Mouse (Mus musculus): ENCODE measurements at regions not wholly inside any gene's neighbourhood (a gene's known extent, or its start where the extent isn't known, plus 50 kb on each side); places are given as distances from the start of the nearest gene placed in this dataset.

- DNase-seq (ENCODE audit: low read depth in 2 of 2, low spot score in 2 of 2) = peak; percentile 42 to 44
Measured at GRCm38 (mm10) chr4:114665684-114666083, 155.8 kb upstream of the Gm12830 start.

GRCm38 (mm10) chr4:114666238-114666978 is 155.1 kb upstream of the Gm12830 start:
- DNase-seq (ENCODE audit: low read depth in 2 of 2, low spot score in 2 of 2) = no peak

- DNase-seq (ENCODE audit: low read depth in 2 of 2, low spot score in 2 of 2) = no peak
Measured at GRCm38 (mm10) chr4:114666979-114667328, 154.6 kb upstream of the Gm12830 start.

GRCm38 (mm10) chr4:114672096-114672720 is 149.3 kb upstream of the Gm12830 start:
- no peak for DNase-seq (ENCODE audit: low read depth in 2 of 2, low spot score in 2 of 2)

GRCm38 (mm10) chr4:114676908-114677898 is 144.3 kb upstream of the Gm12830 start:
- DNase-seq (ENCODE audit: low read depth in 2 of 2, low spot score in 2 of 2) = no peak

GRCm38 (mm10) chr4:114678053-114678941 is 143.2 kb upstream of the Gm12830 start:
- DNase-seq (ENCODE audit: low read depth in 2 of 2, low spot score in 2 of 2) = no peak

- DNase-seq (ENCODE audit: low read depth in 2 of 2, low spot score in 2 of 2) = no peak
Measured at GRCm38 (mm10) chr4:114680360-114680759, 141.2 kb upstream of the Gm12830 start.

- DNase-seq (ENCODE audit: low read depth in 2 of 2, low spot score in 2 of 2) = no peak
Measured at GRCm38 (mm10) chr4:114682955-114683354, 138.6 kb upstream of the Gm12830 start.

- no peak for DNase-seq (ENCODE audit: low read depth in 2 of 2, low spot score in 2 of 2)
Measured at GRCm38 (mm10) chr4:114683696-114684095, 137.8 kb upstream of the Gm12830 start.

GRCm38 (mm10) chr4:114684844-114685382 is 136.6 kb upstream of the Gm12830 start:
- DNase-seq (ENCODE audit: low read depth in 2 of 2, low spot score in 2 of 2) = no peak

- DNase-seq (ENCODE audit: low read depth in 2 of 2, low spot score in 2 of 2) = peak in 1 of 2 experiments; percentile 4
Measured at GRCm38 (mm10) chr4:114685454-114685853, 136.1 kb upstream of the Gm12830 start.

- DNase-seq (ENCODE audit: low read depth in 2 of 2, low spot score in 2 of 2) = no peak
Measured at GRCm38 (mm10) chr4:114686091-114686490, 135.4 kb upstream of the Gm12830 start.

- DNase-seq (ENCODE audit: low read depth in 2 of 2, low spot score in 2 of 2) = no peak
Measured at GRCm38 (mm10) chr4:114688356-114688972, 133.1 kb upstream of the Gm12830 start.

- DNase-seq (ENCODE audit: low read depth in 2 of 2, low spot score in 2 of 2) = peak; percentile 9 to 32
Measured at GRCm38 (mm10) chr4:114688973-114689371, 132.6 kb upstream of the Gm12830 start.

GRCm38 (mm10) chr4:114705586-114705985 is 115.9 kb upstream of the Gm12830 start:
- no peak for DNase-seq (ENCODE audit: low read depth in 2 of 2, low spot score in 2 of 2)

GRCm38 (mm10) chr4:114710182-114710909 is 111.2 kb upstream of the Gm12830 start:
- no peak for DNase-seq (ENCODE audit: low read depth in 2 of 2, low spot score in 2 of 2)

GRCm38 (mm10) chr4:114711082-114711481 is 110.4 kb upstream of the Gm12830 start:
- no peak for DNase-seq (ENCODE audit: low read depth in 2 of 2, low spot score in 2 of 2)

- no peak for DNase-seq (ENCODE audit: low read depth in 2 of 2, low spot score in 2 of 2)
Measured at GRCm38 (mm10) chr4:114712005-114712665, 109.4 kb upstream of the Gm12830 start.

Data from CD8-positive naive resting alpha-beta T cell, adult 2 months (primary cell).